Mouse (Mus musculus) c-Kit-positive CD71-positive TER-119-positive erythroid progenitor cells, embryonic 14.5 days (primary cell): ENCODE data around the gene Lrrc2.

Experiments used
- DNase-seq: peaks from one replicate; pipeline ENCODE4 v3.0.0-alpha.2; 2013; ENCODE audit warnings: low spot score

Gene Lrrc2

DNA sequence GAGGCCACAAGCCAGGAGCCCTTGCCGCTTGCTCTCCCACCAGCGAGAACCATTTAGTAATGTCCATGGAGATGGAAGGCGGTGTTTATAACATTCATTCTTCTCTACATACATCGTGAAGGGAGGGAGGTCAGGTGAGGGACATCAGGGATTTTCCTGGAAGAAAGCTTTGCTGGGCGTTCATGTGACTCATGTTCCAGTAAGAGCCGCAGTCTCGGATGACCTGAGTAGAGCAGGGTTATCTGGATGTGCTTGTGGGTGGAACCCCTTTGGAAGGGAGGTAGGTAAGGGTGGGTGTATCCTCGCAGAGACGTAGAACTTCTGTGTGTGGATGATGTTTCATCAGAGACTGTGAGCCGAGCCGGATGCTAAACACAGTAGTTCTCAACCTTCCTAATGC lies at the start of gene Lrrc2:
Gene Lrrc2, plus strand, starts transcription at position 149 of the 400 bp plus-strand sequence.
- no peak for DNase-seq

DNA sequence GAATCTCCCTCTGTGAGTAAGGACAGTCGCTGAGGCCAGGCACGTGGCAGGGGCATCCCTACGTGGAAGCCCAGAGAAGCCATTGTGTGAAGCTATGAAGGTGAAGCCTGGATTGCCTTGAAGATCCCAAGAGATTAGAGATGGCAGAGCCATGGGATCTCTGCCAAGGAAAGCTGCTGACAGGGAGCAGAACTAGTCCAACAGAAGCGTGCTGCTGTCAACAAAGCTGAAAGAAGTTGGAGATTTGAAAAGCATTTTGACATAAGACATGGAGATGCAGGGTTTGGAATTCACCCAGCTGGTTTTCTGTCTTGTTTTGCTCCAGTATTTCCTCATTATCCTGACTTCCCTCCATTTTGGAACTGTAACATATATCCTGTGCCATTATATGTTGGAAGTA lies 49.1 kb upstream of the Lrrc2 start:
- no peak for DNase-seq

DNA sequence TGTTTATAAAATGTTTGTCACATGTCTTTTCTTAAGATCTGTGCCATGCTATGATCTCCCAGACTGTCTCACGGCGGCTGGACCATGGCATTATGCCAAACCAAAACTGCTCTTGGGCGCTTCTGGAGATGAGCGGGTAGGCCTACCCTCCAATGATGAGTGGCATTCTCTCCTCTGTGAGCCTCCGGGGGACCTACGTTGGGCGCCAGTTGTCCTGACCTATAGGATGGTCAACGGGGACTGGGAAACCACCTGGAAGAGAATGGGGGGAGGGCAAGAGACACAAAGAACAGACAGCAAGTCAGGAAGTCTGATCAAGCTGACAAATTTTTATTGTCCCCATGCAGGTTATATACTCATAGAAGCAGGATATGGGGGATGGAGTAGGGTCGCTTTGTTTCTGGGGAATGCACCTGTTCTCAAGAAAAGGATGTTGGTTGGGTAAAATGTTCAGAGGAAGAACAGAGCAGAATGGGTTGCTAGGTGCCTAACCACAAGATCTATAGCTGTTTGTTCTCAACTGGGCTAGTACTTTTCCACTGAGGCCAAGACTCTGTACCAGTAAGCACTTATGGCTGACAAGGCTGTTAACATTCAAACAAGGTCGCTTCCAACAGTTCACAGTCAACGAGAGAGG lies 44.0 kb upstream of the Lrrc2 start:
- no peak for DNase-seq

DNA sequence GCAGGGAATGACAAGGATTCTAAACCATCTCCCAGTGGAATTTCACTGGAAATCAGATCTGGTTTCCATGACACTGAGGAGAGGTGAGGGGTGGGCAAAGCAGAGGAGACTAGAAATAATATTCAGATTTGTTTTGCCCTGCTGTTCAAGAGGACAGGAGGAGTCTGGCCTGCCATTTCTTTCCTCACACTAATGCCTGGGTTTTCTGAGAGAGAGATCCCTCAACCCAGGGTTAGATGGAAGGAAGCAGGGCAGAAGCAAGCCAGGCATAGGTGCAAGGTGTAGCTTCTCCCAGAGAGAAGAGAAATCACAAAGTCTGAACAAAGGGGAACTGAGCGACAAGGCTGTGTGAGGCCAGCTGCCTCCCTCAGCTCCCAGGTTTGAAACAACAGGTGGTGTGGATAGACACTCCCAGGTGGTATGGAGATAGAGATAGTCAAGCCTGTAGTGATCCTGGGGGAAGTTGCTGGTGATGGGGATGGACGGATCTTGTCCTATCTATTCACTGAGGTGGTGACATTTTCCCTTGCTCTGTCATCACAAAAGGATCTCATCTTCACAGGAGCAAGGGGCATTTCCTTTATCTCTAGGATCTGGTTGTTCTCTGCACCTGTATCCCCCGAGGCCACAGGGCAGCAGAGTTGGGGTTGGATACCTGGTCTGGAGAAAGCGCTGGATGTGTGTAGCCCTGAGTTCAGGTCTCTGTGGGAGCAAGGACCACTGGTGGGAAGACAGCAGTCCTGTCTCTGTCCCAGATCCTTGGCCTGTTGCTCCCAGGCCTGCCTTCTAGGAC lies 43.3 kb upstream of the Lrrc2 start:
- no peak for DNase-seq

- no peak for DNase-seq
Measured at GRCm38 (mm10) chr9:110908631-110909016, 42.7 kb upstream of the Lrrc2 start.

- no peak for DNase-seq
Measured at GRCm38 (mm10) chr9:110909371-110909967, 41.9 kb upstream of the Lrrc2 start.

- no peak for DNase-seq
Measured at GRCm38 (mm10) chr9:110914631-110915236, 36.6 kb upstream of the Lrrc2 start.

DNA sequence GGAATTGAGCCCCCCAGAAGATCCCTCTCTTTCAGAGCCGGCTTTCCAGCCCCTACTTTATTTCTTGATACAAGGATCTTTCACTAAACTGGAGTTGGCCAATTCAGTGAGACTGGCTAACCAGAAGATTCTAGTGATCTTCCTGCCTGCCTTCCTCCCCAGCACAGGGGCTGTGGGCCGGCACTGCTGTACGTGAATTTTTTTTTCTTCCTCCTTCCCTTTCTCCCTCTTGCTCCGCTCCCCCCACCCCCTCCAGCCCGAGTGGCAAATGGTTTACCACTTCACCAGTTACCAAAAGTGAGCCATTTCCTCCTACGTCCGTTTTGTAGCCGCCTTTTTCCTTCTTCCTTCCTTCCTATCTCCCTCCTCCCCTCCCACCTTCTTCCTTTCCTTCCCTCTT lies 35.9 kb upstream of the Lrrc2 start:
- no peak for DNase-seq

DNA sequence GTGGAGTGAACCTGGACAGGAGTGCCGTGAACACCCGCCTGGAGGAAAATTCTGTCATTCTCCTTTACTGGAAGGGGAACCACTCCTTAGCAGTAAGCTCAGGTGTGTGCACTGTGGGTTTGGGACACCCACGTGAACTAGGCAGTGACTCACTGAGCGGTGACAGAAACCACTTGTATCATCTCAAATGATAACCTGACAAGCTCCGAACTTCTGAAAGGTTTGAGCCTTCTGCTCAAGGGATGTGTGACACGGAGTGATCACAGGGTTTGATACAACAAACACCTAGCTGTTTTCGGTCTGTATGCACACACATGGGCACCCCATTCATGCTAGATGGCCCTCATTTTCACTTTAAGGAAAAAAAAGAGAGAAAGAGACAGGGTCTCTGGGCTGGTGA lies 34.6 kb upstream of the Lrrc2 start, which contains the start of gene Fam240a:
Gene Fam240a, minus strand, starts transcription at position 76 of the 400 bp plus-strand sequence.
- DNase-seq = no peak

- DNase-seq = no peak
Measured at GRCm38 (mm10) chr9:110920665-110921419, 30.5 kb upstream of the Lrrc2 start.

DNA sequence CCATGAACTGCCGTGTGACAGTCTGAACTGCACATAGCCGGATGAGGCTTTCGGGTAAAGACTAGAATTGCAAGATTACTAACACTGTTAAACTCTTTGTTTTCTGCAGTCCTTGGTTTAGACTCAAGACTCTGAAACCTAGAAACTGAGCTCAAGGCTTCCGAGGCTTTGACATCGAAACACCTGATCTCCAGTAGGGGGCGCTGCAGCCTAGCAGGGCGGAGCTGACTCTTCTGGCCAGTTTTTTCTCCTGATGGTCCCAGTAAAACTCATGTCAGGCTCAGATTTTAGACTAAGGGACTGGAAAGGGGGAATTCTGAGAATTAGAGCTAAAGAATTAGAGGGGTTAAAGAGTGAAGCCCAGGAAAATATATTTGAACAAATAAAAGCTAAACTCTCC lies 28.6 kb upstream of the Lrrc2 start:
- peak; percentile 33 for DNase-seq

DNA sequence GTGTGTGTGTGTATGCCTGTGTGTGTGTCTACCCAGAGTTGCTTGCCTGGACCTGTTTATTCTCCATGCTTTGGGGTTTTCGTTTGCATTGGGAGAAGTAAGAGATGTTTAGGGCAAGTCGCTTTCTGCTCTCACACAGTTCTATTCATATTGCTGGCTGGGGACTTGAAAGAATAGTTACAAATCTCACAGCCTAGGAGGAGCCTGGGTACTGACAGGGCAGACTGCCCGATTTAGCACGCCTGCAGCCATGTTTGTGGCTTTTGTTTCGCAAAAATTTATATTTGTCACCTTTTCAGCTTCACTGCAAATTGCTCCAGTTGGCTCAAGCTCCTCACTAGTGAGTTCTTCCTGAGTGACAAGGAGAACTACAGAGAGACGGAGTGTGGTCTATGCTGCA lies 19.8 kb upstream of the Lrrc2 start:
- no peak for DNase-seq

DNA sequence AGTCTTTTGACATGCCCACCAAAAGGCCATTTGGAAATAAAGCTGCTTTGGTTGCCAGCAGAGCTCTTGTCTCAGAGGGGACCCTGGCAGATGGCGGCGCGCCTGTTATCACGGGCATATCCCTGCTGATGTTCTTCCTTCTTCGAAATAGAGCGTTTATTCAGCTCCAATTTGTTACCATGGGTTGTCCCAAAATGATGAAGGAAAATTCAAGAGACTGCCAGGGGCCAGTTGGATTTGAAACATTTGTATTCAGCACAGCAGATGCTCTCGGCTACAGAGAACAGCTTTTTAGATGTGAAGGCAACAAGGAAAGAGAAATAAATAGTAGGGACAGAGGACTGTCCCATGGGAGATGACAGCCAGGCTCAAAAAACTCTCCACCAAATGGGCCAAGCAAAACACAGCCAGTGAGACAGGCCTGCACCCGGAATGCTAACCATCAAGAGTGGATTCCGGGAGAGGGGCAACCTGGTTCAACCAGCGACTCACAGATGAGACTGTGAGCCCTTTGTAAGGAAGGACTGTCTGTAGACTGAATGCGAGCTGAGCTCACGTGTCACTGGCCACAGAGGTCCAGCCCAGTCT lies 17.4 kb upstream of the Lrrc2 start:
- DNase-seq = no peak

DNA sequence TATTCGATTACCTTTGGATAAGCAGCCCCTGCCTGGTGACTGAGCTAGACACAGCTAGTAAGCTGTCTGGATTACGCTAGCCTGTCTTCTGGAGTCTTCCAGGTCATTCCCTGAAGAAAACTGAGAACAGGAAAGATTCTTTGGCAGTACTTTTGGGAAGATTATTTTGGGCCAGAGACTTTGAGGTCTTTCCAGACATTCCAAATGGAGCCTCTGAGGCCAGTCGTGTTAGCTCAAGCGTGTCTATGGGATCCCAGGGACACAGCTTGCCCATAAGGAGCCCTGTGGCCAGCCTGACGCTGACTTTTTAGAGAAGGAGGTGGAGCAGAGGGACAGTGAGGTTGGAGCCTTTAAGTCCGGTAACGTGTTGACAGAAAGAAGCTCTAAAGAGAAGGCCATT lies 15.4 kb upstream of the Lrrc2 start:
- DNase-seq = no peak

GRCm38 (mm10) chr9:110937506-110938490 lies 13.5 kb upstream of the Lrrc2 start:
- no peak for DNase-seq

- no peak for DNase-seq
Measured at GRCm38 (mm10) chr9:110944265-110944664, 7.1 kb upstream of the Lrrc2 start.

- DNase-seq = no peak
Measured at GRCm38 (mm10) chr9:110945343-110945742, 6.0 kb upstream of the Lrrc2 start.

DNA sequence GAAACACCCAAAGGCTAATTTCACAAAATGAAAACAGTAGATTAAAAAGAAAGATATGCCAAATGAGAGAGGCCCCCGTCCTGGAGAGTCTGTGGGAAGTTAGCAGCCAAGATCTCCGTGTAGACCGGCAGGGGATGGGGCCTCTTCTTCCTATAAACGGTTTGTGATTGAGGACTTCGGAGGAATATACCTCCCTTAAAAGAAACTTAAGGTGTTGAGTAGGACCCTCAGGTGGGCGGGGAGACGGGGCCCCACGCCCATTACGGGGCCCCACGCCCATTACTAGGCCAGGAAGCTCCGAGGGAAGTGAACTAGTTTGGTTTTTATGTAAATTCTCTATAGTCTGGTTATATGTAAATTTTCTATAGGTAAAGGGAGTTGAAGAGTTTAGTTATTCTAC lies 5.4 kb upstream of the Lrrc2 start, which contains the start of gene Tdgf1:
Gene Tdgf1, minus strand, starts transcription at position 233 of the 400 bp plus-strand sequence.
- no peak for DNase-seq

GRCm38 (mm10) chr9:110946548-110947044 lies 4.7 kb upstream of the Lrrc2 start:
- DNase-seq = no peak

- no peak for DNase-seq
Measured at GRCm38 (mm10) chr9:110947261-110947661, 4.1 kb upstream of the Lrrc2 start.
